Mouse (Mus musculus) heart, adult 2 months (tissue): ENCODE results near the gene Ccdc8.

Experiments used
- EP300 ChIP-seq: fragments of 200-500 bp; IDR thresholded peaks from 2 replicates; pipeline ENCODE4 v1.6.1; 2011; ENCODE audit warnings: low read depth, low read length, control low read depth; ENCODE audit not compliant: insufficient read depth
- POLR2A ChIP-seq: fragments of 200-500 bp; IDR thresholded peaks from 2 replicates; pipeline ENCODE4 v1.6.1; 2011; ENCODE audit warnings: mild to moderate bottlenecking, low read depth, low read length, control low read depth; ENCODE audit not compliant: insufficient read depth

GRCm38 (mm10) chr7:16999650-17000049 is 7.1 kb downstream of the Ccdc8 start:
- TF ChIP-seq POLR2A (no peak), EP300 (peak; percentile 93)
